Mouse (Mus musculus): Measurements from ENCODE around the gene 0610009B22Rik.
"Not testable (repeated sequence)": the region's sequence is repeated elsewhere in the genome, so short reads cannot be mapped to it uniquely, and the experiment has no call there.

The 0610009B22Rik gene

GRCm38 (mm10) chr11:51688330-51689328 lies at the start of gene 0610009B22Rik:
TSS of gene 0610009B22Rik (minus strand) at chr11:51688874.
- DNase-seq, result peak; percentile 99 to 100

- DNase-seq, result not testable (repeated sequence)
These were observed 45.5 kb upstream of the 0610009B22Rik start for GRCm38 (mm10) chr11:51734218-51734617.

GRCm38 (mm10) chr11:51732883-51733282 lies 44.2 kb upstream of the 0610009B22Rik start:
- no peak for DNase-seq

DNA sequence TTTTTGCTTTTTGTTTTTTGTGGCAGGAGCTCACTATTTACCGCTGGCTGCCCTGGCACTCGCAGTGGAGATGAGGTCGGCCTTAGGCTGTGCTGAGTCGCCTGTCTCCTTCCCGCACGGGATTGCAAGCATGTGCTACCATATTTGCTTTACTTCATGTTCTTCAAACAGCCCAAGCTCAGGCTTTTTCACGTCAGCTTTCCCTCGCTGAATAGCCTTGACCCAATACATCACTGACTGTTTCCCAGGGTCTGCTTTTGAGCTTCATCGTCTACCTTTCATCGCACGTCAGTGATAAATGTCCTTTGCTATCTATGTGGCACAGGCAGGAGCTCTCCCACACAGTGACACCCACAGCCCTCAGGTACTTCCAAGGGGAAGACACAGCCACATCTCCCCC lies 32.4 kb upstream of the 0610009B22Rik start:
- DNase-seq, result no peak

GRCm38 (mm10) chr11:51707080-51707479 lies 18.4 kb upstream of the 0610009B22Rik start:
- DNase-seq, result no peak

DNA sequence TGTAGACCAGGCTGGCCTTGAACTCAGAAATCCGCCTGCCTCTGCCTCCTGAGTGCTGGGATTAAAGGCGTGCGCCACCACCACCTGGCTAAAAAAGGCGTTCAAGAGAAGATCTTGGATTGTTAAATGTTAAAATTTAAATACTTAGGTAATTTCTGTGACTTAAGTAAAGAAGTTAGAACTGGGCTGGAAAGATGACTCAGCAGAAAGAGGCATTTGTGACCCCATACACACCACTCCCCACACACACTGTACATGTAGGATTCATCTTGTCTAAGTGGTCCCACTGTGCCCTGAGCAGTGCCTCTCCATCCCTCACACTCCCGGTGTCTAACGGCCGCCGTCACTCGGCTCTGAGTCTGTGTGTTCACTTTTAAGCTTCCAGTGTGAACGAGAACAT lies 17.8 kb upstream of the 0610009B22Rik start:
- DNase-seq, result no peak

GRCm38 (mm10) chr11:51703379-51703998 lies 14.8 kb upstream of the 0610009B22Rik start:
- DNase-seq, result peak in 1 of 2 experiments; percentile 63

GRCm38 (mm10) chr11:51702831-51703230 lies 14.2 kb upstream of the 0610009B22Rik start:
- DNase-seq, result no peak

DNA sequence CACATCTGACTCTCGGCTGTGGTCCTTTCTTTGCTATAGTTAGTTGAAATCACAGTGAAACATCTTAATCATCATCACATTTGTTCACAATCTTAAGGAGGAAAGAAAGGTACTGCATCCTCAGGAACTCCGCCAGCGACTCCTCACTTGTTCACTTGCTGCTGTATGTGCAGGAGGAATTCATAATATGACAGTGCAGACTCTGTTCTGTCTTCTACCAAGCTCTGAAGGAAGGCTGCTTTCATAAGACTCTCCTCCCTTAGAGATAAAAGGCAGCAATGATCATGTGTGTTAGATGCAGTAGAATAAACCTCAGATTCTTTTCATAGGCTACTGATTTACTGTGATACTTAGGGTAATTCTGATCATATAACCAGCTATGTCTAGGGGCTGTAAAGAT lies 6.3 kb upstream of the 0610009B22Rik start:
- no peak for DNase-seq

- DNase-seq, result not testable (repeated sequence)
These were observed 1.9 kb upstream of the 0610009B22Rik start for GRCm38 (mm10) chr11:51690597-51690996.

- DNase-seq, result no peak
These were observed 669 bp upstream of the 0610009B22Rik start for GRCm38 (mm10) chr11:51689343-51689742.

GRCm38 (mm10) chr11:51681976-51682374 lies 6.7 kb downstream of the 0610009B22Rik start:
- no peak for DNase-seq

DNA sequence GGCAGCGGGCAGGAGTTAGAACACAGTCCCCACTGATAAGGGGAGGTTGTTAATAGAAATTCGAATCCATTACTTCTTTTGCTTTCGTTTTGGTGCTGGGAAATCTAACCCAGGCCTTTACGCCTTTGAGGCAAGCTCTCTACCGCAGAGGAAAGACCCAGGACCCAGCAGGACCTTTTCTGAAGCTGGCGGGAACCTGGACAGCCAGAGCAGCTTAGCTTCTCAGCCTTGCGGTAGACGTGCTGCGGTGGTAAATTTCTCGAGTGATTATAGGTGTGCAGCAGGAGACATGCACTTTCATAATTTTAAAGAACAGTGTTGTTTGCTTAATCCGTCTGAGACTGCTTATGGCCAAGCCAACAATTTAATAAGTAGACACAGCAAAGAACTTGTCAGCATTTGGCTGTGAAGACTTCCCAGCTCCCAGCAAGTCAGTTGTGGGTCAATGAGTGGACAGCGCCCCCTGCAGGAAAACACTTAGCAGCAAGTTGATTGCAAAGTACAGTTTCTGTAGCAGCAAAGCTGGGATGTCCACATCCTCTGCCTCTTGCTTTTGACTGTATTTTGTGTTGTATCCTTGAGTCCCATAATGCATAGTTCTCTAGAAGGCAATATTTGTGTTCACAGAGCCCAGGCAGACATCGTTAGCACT lies 7.2 kb downstream of the 0610009B22Rik start:
- DNase-seq, result peak; percentile 90 to 95

DNA sequence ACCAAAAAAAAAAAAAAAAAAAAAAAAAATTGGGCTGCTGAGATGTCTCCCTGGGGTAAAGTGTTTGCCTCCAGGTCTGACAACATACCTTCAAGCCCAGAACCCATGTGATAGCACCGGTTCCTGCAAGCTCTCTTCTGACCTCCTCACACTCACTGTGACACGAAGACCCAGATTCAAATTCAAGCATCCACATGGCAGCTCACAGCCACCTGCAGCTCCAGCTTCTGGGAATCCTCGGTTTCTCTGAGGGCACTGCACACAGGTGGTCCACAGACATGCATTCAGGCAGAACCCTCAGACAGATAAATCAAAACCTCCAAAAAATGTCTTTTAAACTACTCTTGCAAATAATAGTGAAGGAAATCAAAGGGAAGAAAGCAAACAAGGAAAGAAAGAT lies 9.2 kb downstream of the 0610009B22Rik start:
- no peak for DNase-seq

DNA sequence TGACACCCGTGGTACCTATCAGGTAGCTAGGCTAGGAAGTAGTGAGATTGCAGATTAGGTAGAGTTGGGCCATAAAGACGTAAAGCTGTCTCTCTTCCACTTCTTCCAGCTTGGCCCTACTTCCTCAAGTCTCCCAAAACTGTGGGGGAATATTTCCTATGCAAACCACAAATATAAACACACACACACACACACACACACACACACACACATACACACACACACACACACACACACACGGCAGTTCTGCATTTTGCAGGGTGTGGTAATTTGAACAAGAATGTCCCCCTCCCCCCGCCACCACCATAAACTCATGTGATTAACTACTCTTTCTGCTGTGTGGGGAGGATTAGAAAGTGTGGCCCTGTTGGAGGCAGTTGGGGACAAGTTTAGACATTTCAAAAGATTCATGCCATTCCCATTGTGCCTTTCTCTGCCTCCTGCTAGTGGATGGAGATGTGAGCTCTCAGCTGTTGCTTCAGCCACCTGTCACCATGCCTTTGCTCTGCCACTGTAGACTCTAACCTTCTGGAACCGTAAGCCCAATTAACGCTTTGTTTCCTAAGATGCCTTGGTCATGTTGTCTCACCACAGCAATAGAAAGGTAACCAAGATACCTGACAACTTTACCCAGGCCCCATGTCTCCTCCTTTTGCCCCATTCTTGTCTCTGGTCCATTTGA lies 10.8 kb downstream of the 0610009B22Rik start:
- no peak for DNase-seq

DNA sequence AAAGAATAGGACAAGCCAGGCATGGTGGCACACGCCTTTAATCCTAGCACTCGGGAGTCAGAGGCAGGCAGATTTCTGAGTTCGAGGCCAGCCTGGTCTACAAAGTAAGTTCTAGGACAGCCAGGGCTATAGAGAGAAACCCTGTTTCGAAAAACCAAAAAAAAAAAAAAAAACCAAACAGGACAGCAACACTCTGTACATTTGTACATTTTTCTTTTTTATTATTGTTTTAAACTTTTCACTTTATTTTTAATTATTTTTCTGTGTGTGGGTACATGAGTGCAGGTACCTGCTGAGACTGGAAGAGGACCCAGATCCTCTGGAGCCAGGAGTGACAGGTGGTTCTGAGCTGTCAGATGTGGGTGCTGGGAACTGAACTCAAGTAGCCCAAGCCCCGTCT lies 13.3 kb downstream of the 0610009B22Rik start:
- no peak for DNase-seq

DNA sequence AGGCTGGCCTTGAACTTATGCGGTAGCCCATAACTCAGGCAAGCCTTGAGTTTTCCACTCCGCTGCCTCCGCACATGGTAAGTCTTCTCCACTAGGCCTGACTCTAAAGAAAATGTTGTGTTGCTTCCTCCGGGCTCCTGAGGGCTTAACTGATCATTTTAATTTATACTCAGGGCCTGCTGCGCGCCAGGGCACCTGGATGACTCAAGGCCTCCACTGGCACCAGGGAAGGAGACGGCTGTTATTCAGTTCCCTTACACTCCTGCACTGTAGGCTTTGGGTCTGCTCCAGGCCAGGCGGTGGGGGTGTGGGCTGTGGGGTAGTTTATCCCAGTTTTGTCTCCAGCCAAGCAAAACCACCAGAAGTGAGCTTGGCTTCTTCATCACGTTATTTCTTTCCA lies 15.4 kb downstream of the 0610009B22Rik start:
- peak in 1 of 2 experiments; percentile 61 for DNase-seq

GRCm38 (mm10) chr11:51671376-51671775 lies 17.3 kb downstream of the 0610009B22Rik start:
- no peak for DNase-seq

DNA sequence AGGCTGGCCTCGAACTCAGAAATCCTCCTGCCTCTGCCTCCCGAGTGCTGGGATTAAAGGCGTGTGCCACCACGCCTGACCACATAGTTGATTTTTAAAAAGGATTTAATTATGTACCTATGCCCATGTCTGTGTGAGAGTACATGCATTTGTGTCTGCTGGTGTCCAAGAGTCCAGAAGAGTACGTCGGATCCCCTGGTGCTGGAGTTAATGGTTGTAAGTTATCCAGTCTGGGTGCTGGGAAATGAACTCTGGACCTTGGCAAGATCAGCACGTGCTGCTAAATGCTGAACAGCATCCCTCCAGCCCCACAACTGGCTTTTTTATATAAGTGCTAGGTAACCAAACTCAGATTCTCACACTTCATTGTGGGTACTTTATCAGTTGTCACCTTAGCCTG lies 17.8 kb downstream of the 0610009B22Rik start:
- DNase-seq, result no peak

- DNase-seq, result not testable (repeated sequence)
These were observed 23.9 kb downstream of the 0610009B22Rik start for GRCm38 (mm10) chr11:51664747-51665146.

DNA sequence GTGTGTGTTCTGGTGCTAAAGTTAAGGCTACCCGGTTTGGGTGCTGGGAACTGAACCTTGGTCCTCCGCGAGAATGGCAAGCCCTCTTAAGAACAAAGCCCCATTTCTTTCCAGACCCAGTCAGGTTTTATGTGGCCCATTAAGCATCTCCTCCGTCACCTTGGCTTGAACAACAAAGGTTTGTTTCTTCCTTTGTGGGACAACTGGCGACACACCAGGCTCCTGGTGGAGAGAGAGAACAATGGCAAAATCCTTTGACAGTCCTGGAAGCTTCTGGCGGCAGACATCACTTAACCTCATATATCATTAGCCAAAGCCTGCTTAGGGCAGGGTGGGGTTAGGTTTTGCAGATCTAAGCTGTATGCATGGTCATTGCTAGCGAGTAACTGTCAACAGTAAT lies 26.0 kb downstream of the 0610009B22Rik start:
- DNase-seq, result no peak

- no peak for DNase-seq
These were observed 26.8 kb downstream of the 0610009B22Rik start for GRCm38 (mm10) chr11:51661867-51662365.

Data from kidney, postnatal 25 days (tissue).